Mouse (Mus musculus) MEL (cell line): ENCODE data around the gene Prkag3.

Experiments
- CTCF ChIP-seq, 3 experiments: IDR thresholded peaks in 2 of 3; conservative IDR thresholded peaks in 1 of 3; 2 replicates each; pipeline ENCODE4 v1.5.1; 2011 to 2012; ENCODE audit warnings: low read length in 3 of 3, low read depth in 2 of 3, mild to moderate bottlenecking in 2 of 3, improper control_type of control experiment in 1 of 3, inconsistent platforms in 1 of 3, mixed read lengths in 1 of 3, moderate library complexity in 1 of 3; ENCODE audit not compliant: control insufficient read depth in 1 of 3, insufficient read depth in 1 of 3, poor library complexity in 1 of 3, severe bottlenecking in 1 of 3
- EP300 ChIP-seq, 2 experiments: IDR thresholded peaks; 2 replicates each; pipeline ENCODE4 v1.6.1; 2011; ENCODE audit warnings: improper control_type of control experiment in 2 of 2, low read length in 2 of 2, low read depth in 1 of 2, mild to moderate bottlenecking in 1 of 2
- NELFE ChIP-seq: IDR thresholded peaks from 2 replicates; pipeline ENCODE4 v1.6.1; 2011; ENCODE audit warnings: low read depth, low read length, improper control_type of control experiment
- NRF1 ChIP-seq: IDR thresholded peaks from 2 replicates; pipeline ENCODE4 v1.6.1; 2014; ENCODE audit warnings: low read depth, mild to moderate bottlenecking, inconsistent platforms, low read length, improper control_type of control experiment, moderate library complexity; ENCODE audit not compliant: poor library complexity, insufficient read depth, severe bottlenecking
- POLR2AphosphoS5 ChIP-seq: IDR thresholded peaks from 2 replicates; pipeline ENCODE4 v1.6.1; 2012; ENCODE audit warnings: low read depth, borderline replicate concordance, mild to moderate bottlenecking, inconsistent platforms, low read length, moderate library complexity, mixed read lengths
- TCF12 ChIP-seq: IDR thresholded peaks from 2 replicates; pipeline ENCODE4 v1.6.1; 2014; ENCODE audit warnings: low read depth, mild to moderate bottlenecking, inconsistent platforms, low read length, improper control_type of control experiment, moderate library complexity
- ZMIZ1 ChIP-seq: IDR thresholded peaks from 2 replicates; pipeline ENCODE4 v1.6.1; 2012; ENCODE audit warnings: low read depth, mild to moderate bottlenecking, inconsistent platforms, low read length, improper control_type of control experiment, moderate library complexity

GRCm38 (mm10) chr1:74721657-74722056 is 27.4 kb downstream of the Prkag3 start:
- TF ChIP-seq EP300 (IDR thresholded peaks at IDR 0.05; ENCODE audit: low read depth in 1 of 2, low read length in 2 of 2) (no peak), CTCF (IDR thresholded peaks at IDR 0.05 in 2 of 3, conservative IDR thresholded peaks at IDR 0.05 in 1 of 3; ENCODE audit: control insufficient read depth in 1 of 3, insufficient read depth in 1 of 3, low read depth in 2 of 3, low read length in 3 of 3, poor library complexity in 1 of 3, severe bottlenecking in 1 of 3) (no peak), TCF12 (no peak), ZMIZ1 (no peak), NELFE (no peak), POLR2AphosphoS5 (no peak), NRF1 (no peak)
